Mouse (Mus musculus) megakaryocyte-erythroid progenitor cell, adult 5 weeks (primary cell): ENCODE data around the gene Gm15557. TPM values are rescaled to one million over a fixed set of nuclear protein-coding genes. Genes with fewer than 3 reads are reported as not detected.

ENCODE experiments used
- polyA plus RNA-seq: library from polyadenylated mRNA; stranded (reverse); fragments of >175 nt; gene quantifications from 2 replicates; pipeline ENCODE4 v1.2.3, GENCODE M21; 2012

Gm15557 gene
- polyA plus RNA-seq, result not detected in 2 replicates

DNA sequence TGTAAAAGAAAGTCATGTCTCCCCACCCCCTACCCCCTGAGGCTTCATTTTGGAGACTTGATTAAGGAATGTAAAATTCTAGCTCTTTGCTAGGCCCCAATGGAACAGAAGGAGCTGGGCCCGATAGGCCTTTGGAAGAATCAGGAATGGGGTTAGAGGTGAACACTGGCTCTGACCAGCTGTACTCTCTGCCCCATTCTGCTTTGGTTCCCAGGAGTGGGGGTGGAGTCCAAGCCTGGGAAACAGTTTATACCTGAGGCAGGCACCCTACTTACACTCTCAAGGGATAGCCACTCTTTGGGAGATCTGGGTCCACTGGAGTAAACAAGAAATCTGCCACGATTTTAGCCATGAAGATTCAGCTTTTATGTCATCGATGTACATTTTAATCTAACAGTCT is at the start of gene Gm15557:
Gene Gm15557, plus strand, starts transcription at position 48 of the 400 bp plus-strand sequence.

DNA sequence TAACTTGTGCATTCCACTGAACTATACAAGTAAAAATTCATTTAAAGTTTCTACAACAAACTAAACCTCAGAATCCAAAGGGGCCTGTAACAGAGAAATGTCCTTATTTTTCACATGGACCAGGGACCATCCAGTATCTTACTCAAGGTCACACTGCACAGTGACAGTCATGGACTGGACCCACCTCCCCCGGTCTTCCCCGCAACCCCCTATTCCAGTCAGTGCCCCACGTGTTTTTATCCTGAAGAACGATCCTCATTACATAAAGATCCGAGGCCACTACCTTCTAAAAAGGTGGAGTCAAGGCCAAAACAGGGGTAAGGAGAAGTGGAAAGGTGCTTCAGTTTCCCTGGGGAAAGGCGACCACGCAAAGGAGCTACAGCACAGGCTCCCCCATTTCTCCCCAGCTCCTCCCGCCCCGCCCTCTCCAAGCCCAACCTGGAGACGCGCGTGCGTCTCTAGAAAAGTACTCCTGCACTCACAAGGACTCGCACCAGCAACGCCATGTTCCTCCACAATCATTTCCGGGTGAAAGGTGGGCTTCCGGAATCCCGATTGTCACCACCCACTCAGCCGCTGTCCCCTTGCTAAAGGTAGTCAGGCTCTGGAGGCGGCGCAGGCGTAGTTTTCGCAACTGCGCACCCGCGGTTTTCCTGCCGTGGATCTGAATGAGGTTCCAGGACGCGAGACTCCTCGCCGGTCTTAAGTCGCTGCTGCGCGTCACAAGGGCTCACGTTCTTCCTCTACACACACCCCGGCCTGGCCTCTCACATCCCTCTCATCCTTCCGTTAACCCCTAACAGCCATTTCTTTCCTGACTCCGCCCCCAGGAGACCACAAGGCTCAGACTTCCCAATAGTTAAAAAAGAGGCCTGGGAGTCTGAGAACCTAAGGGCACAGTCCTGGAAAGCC is 10.7 kb upstream of the Gm15557 start, which contains the start of gene Uqcc1:
Gene Uqcc1, minus strand, starts transcription at position 780 of the 912 bp plus-strand sequence.

DNA sequence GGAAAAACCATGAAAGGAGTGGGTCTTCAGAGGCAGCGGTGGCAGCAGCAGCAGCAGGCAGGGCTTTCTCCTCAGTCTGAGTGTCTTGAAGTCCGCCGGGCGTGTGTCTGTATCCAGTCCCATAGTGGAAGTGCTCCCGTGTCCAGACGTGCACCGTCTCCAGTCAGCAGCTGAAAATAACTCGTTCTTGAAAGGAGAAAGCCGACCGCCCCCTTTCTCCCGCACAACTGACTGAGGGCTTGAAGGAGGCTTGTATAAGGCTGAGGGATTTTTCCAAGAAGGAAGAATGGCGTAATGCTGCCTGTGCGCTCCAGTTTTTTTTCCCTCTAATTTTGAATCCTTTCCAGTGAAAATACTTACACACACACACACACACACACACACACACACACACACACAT is 4.6 kb downstream of the Gm15557 start, which contains the start of gene Gdf5:
Gene Gdf5, minus strand, starts transcription at position 244 of the 400 bp plus-strand sequence.

DNA sequence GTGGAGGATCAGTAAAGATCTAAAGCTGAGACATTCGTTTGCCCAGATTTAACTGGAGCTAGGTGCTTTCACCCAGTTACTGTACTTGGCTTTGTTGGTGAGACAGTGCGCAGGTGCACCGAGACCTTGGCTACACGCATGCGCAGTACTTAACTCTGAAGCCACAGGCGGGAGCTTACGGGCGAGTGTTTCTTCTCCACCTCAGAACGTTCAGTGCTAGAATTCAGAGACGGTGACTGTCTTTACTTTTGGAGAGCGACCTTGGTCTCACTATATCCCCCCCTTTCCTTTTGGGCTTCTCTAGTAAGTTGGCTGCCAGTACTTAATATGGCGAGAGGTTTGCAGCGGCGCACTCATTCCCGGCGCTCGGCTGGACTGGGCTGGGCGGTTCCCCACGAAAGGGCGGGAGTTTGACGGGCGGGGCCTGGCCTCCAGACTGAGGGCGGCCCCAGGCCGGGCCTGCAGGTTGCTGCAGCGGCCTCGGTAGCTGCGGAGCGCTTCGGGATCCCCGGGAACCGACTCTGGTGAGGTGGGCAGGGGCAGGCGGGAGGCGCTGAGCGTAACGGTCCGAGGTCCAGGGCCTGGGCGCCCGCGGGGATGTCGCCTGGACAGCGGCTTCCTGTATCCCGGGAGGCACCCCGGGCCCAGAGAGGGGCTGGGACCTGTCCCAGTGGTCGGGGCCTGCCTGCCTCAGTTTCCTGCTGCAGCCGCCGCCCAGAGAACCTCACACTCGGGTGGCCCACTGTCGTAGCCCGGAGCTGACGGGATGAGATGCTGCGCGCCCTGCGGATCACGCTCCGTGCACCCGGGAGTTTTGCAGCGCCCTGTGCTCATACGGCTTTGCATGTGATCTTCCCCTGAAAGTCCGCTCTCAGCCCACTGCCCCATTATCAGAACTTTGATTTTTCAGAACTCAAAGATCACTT is 15.9 kb downstream of the Gm15557 start, which contains the start of gene Cep250:
Gene Cep250, plus strand, starts transcription at position 325 of the 926 bp plus-strand sequence.

Other genes with a start within 250 kb of the Gm15557 start
- gene Trpc4ap, start 248.3 kb upstream of the Gm15557 start, polyA plus RNA-seq, result 90.8 and 99.6 TPM in 2 replicates
- 103 and 158 TPM in 2 replicates for gene Edem2, start 211.3 kb upstream of the Gm15557 start, polyA plus RNA-seq
- gene Gm17581, start 204.9 kb upstream of the Gm15557 start, polyA plus RNA-seq, result not detected in 2 replicates
- 2.4 and 2.9 TPM in 2 replicates for gene Procr, start 189.6 kb upstream of the Gm15557 start, polyA plus RNA-seq
- 0.02 TPM in 1 of 2 replicates, not detected in the other for gene Mmp24, start 165.4 kb upstream of the Gm15557 start, polyA plus RNA-seq
- 29.8 and 30.1 TPM in 2 replicates for gene BC029722, start 121.3 kb upstream of the Gm15557 start, polyA plus RNA-seq
- 253 and 257 TPM in 2 replicates for gene Eif6, start 113.8 kb upstream of the Gm15557 start, polyA plus RNA-seq
- gene Fam83c, start 105.9 kb upstream of the Gm15557 start, polyA plus RNA-seq, result 0.05 TPM in 1 of 2 replicates, not detected in the other
- gene Uqcc1, start 10.4 kb upstream of the Gm15557 start, polyA plus RNA-seq, result 6.4 and 7.2 TPM in 2 replicates
- gene Gdf5, start 4.6 kb downstream of the Gm15557 start, polyA plus RNA-seq, result not detected in 2 replicates
- 24.5 and 39.8 TPM in 2 replicates for gene Cep250, start 15.7 kb downstream of the Gm15557 start, polyA plus RNA-seq
- gene 6430550D23Rik, start 67.2 kb downstream of the Gm15557 start, polyA plus RNA-seq, result 0.38 and 1.4 TPM in 2 replicates
- 64.6 and 80.7 TPM in 2 replicates for gene Ergic3, start 67.3 kb downstream of the Gm15557 start, polyA plus RNA-seq
- gene Fer1l4, start 112.2 kb downstream of the Gm15557 start, polyA plus RNA-seq, result 0.03 TPM in 1 of 2 replicates, not detected in the other
- gene Spag4, start 124.4 kb downstream of the Gm15557 start, polyA plus RNA-seq, result 3.5 and 5.3 TPM in 2 replicates
- 36.1 and 36.4 TPM in 2 replicates for gene Cpne1, start 171.2 kb downstream of the Gm15557 start, polyA plus RNA-seq
- 4.0 and 4.6 TPM in 2 replicates for gene Rbm12, start 171.2 kb downstream of the Gm15557 start, polyA plus RNA-seq
- gene Gm28036, start 186.4 kb downstream of the Gm15557 start, polyA plus RNA-seq, result 2.8 and 3.6 TPM in 2 replicates
- 262 TPM in 2 replicates for gene Romo1, start 203.3 kb downstream of the Gm15557 start, polyA plus RNA-seq
- gene Nfs1, start 203.5 kb downstream of the Gm15557 start, polyA plus RNA-seq, result 25.1 and 26.9 TPM in 2 replicates
- gene Rbm39, start 239.5 kb downstream of the Gm15557 start, polyA plus RNA-seq, result 330 and 499 TPM in 2 replicates